Mouse (Mus musculus) CD8-positive naive resting alpha-beta T cell, adult 2 months (primary cell): ENCODE measurements around the gene Shisa9.

Source experiments
- DNase-seq, 2 experiments: peaks; one replicate each; pipeline ENCODE4 v3.0.0; 2022; ENCODE audit warnings: low read depth in 2 of 2, low spot score in 2 of 2

Shisa9 gene

GRCm38 (mm10) chr16:12196841-12197240 lies 212.9 kb downstream of the Shisa9 start:
- no peak for DNase-seq

GRCm38 (mm10) chr16:12197611-12198010 lies 213.7 kb downstream of the Shisa9 start:
- DNase-seq = no peak

GRCm38 (mm10) chr16:12201216-12201615 lies 217.3 kb downstream of the Shisa9 start:
- no peak for DNase-seq

GRCm38 (mm10) chr16:12202151-12202550 lies 218.2 kb downstream of the Shisa9 start:
- no peak for DNase-seq

- no peak for DNase-seq
Measured at GRCm38 (mm10) chr16:12203055-12203454, 219.1 kb downstream of the Shisa9 start.

- DNase-seq = no peak
Measured at GRCm38 (mm10) chr16:12204423-12204822, 220.5 kb downstream of the Shisa9 start.

GRCm38 (mm10) chr16:12206421-12206950 lies 222.6 kb downstream of the Shisa9 start:
- no peak for DNase-seq

- DNase-seq = no peak
Measured at GRCm38 (mm10) chr16:12206951-12207350, 223.0 kb downstream of the Shisa9 start.

- no peak for DNase-seq
Measured at GRCm38 (mm10) chr16:12209355-12209754, 225.4 kb downstream of the Shisa9 start.

GRCm38 (mm10) chr16:12209819-12210218 lies 225.9 kb downstream of the Shisa9 start:
- DNase-seq = no peak

- DNase-seq = no peak
Measured at GRCm38 (mm10) chr16:12214018-12214417, 230.1 kb downstream of the Shisa9 start.

GRCm38 (mm10) chr16:12217289-12218150 lies 233.6 kb downstream of the Shisa9 start:
- no peak for DNase-seq

- no peak for DNase-seq
Measured at GRCm38 (mm10) chr16:12218151-12218532, 234.2 kb downstream of the Shisa9 start.

- no peak for DNase-seq
Measured at GRCm38 (mm10) chr16:12219821-12220220, 235.9 kb downstream of the Shisa9 start.

GRCm38 (mm10) chr16:12223537-12223936 lies 239.6 kb downstream of the Shisa9 start:
- no peak for DNase-seq

- no peak for DNase-seq
Measured at GRCm38 (mm10) chr16:12226937-12227336, 243.0 kb downstream of the Shisa9 start.

GRCm38 (mm10) chr16:12233288-12233687 lies 249.4 kb downstream of the Shisa9 start:
- DNase-seq = no peak

- DNase-seq = no peak
Measured at GRCm38 (mm10) chr16:12234289-12234688, 250.4 kb downstream of the Shisa9 start.

GRCm38 (mm10) chr16:12238611-12239010 lies 254.7 kb downstream of the Shisa9 start:
- no peak for DNase-seq

- no peak for DNase-seq
Measured at GRCm38 (mm10) chr16:12259361-12259760, 275.4 kb downstream of the Shisa9 start.

- DNase-seq = no peak
Measured at GRCm38 (mm10) chr16:12265828-12266227, 281.9 kb downstream of the Shisa9 start.

GRCm38 (mm10) chr16:12300523-12300922 lies 316.6 kb downstream of the Shisa9 start:
- DNase-seq = no peak

- DNase-seq = no peak
Measured at GRCm38 (mm10) chr16:12303420-12303819, 319.5 kb downstream of the Shisa9 start.
